Mouse (Mus musculus) hindbrain, embryonic 16.5 days (tissue): ENCODE results near the gene Gm5788. TPM values are rescaled to one million over a fixed set of nuclear protein-coding genes. Genes with fewer than 3 reads are reported as not detected.
"Not testable (repeated sequence)": the region's sequence is repeated elsewhere in the genome, so short reads cannot be mapped to it uniquely, and the experiment has no call there.

Source experiments
- ATAC-seq: fragments of 200-750 bp; cut with Nextera tagmentation; 2 replicates; pipeline ENCODE4 v1.8.0; 2017; ENCODE audit warnings: moderate TSS enrichment, moderate library complexity
- H3K27ac ChIP-seq: fragments of 300-500 bp; sonication (generic); 2 replicates; pipeline ENCODE4 v1.5.1; 2014; ENCODE audit warnings: low read depth, mild to moderate bottlenecking, control low read depth, low read length, moderate library complexity
- H3K27me3 ChIP-seq: fragments of 300-500 bp; sonication (generic); replicated peaks from 2 replicates; pipeline ENCODE4 v1.6.1; 2014; ENCODE audit warnings: low read length; ENCODE audit not compliant: control insufficient read depth, insufficient read depth
- H3K36me3 ChIP-seq: fragments of 300-500 bp; sonication (generic); 2 replicates; pipeline ENCODE4 v1.6.1; 2014; ENCODE audit warnings: mild to moderate bottlenecking, low read length, moderate library complexity, mixed read lengths; ENCODE audit not compliant: control insufficient read depth, insufficient read depth
- H3K4me1 ChIP-seq: fragments of 300-500 bp; sonication (generic); 2 replicates; pipeline ENCODE4 v1.6.1; 2014; ENCODE audit warnings: low read depth, low read length; ENCODE audit not compliant: control insufficient read depth, insufficient read depth
- H3K4me2 ChIP-seq: fragments of 300-500 bp; sonication (generic); 2 replicates; pipeline ENCODE4 v1.6.1; 2014; ENCODE audit warnings: mild to moderate bottlenecking, low read length, control low read depth, moderate library complexity
- H3K4me3 ChIP-seq: fragments of 300-500 bp; sonication (generic); 2 replicates; pipeline ENCODE4 v1.5.1; 2014; ENCODE audit warnings: mild to moderate bottlenecking, low read length, control low read depth, moderate library complexity
- H3K9ac ChIP-seq: fragments of 300-500 bp; sonication (generic); 2 replicates; pipeline ENCODE4 v1.6.1; 2014; ENCODE audit warnings: low read depth, mild to moderate bottlenecking, control low read depth, low read length, moderate library complexity
- H3K9me3 ChIP-seq: fragments of 300-500 bp; sonication (generic); 2 replicates; pipeline ENCODE4 v1.6.1; 2014; ENCODE audit warnings: mild to moderate bottlenecking, low read length, moderate library complexity; ENCODE audit not compliant: control insufficient read depth
- WGBS: fragments of 180-500 bp; shearing (Covaris S2); extraction: QIAGEN DNeasy Blood & Tissue Kit; methylation state at CpG from one replicate; pipeline ENCODE4 v1.1.7; 2014; 5-methylcytosine and 5-hydroxymethylcytosine counted together
- polyA plus RNA-seq: library from polyadenylated mRNA; unstranded; fragments of >200 nt; fragmentation: Nextera tagmentation; extraction: Ambion mirVana; gene quantifications from 2 replicates; pipeline ENCODE4 v1.2.1, GENCODE M21; 2015

Gm5788 gene
- polyA plus RNA-seq: not detected in 2 replicates

DNA sequence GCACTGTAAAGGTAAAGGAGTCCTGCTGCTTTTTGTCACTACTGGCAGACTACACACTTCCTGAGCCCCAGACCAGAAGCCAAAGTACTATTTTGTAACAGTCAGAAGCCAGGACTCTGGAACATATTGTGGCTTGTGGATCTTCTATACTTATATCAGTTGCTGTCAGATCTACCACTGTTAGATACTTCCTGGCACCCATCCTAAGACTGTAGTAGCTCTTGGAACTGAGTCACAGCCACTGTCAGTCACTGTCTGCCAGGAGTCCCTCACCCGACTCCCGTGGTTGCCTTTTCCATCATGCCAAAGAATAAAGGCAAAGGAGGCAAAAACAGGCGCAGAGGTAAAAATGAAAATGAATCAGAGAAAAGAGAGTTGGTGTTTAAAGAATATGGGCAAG, at the start of gene Gm5788:
TSS of gene Gm5788 (plus strand) at position 301 of the 400 bp plus-strand sequence.
- H3K9ac ChIP-seq, H3K9me3 ChIP-seq, H3K4me3 ChIP-seq, ATAC-seq, H3K27me3 ChIP-seq, H3K4me2 ChIP-seq, H3K4me1 ChIP-seq, H3K36me3 ChIP-seq, H3K27ac ChIP-seq: not testable (repeated sequence)
- WGBS: 74% methylated on average over 3 of the region's 3 CpGs

GRCm38 (mm10) chr12:87449456-87449855, 45.1 kb upstream of the Gm5788 start:
- peaks cover 46% of the 10 kb centered on the region for H3K36me3 ChIP-seq
- no peaks in the 10 kb centered on the region for H3K27me3 ChIP-seq
- H3K9ac ChIP-seq: no peak overlapping the region
- H3K9me3 ChIP-seq: no peaks in the 10 kb centered on the region
- peaks cover 8% of the 10 kb centered on the region for H3K4me1 ChIP-seq
- no peak for ATAC-seq
- no peak overlapping the region for H3K27ac ChIP-seq
- H3K4me2 ChIP-seq: no peak overlapping the region
- 91% methylated on average over 9 of the region's 9 CpGs for WGBS
- H3K4me3 ChIP-seq: no peak overlapping the region

DNA sequence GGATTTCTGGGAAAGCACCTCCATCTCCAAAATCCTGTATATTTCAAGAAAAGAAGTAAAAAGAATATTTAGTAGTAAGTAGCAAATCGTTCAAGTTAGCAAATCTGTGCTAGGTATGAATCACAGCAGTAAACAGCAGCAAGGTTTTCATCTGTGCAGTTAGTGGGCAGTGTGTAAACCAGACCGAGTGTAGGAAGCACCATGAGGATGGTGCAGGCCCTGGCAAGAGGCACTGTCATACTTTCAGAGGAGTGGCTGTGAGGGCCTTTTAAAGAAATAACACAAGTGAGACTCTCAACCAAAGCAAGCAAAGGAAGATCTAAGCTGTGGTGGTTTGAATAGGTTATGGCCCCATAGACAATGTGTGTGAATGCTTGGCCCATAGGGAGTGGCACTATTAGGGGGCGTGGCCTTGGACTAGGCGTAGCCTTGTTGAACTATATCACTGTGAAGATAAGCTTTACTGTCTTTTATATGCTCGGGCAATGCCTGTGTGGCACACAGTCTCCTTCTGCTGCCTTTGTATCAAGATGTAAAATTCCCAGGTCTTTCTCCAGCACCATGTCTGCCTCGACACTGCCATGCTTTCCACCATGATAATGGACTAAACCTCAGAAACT, 29.7 kb upstream of the Gm5788 start:
- 95% methylated on average over 6 of the region's 6 CpGs for WGBS
- H3K36me3 ChIP-seq: peaks cover 21% of the 10 kb centered on the region
- H3K9ac ChIP-seq: no peak overlapping the region
- H3K4me1 ChIP-seq: no peaks in the 10 kb centered on the region
- H3K4me3 ChIP-seq: no peak overlapping the region
- H3K27ac ChIP-seq: no peak overlapping the region
- H3K27me3 ChIP-seq: no peaks in the 10 kb centered on the region
- H3K4me2 ChIP-seq: no peak overlapping the region
- no peak for ATAC-seq
- no peaks in the 10 kb centered on the region for H3K9me3 ChIP-seq

- peak overlapping the region; percentile 52 for H3K4me2 ChIP-seq
- no peaks in the 10 kb centered on the region for H3K27me3 ChIP-seq
- peak overlapping the region; percentile 71; the same call in 1 of the 2 replicates for H3K4me3 ChIP-seq
- H3K9me3 ChIP-seq: no peaks in the 10 kb centered on the region
- no peak for ATAC-seq
- no peak overlapping the region for H3K27ac ChIP-seq
- H3K9ac ChIP-seq: peak overlapping the region; percentile 27; the same call in 1 of the 2 replicates
- peaks cover 9% of the 10 kb centered on the region for H3K4me1 ChIP-seq
- WGBS: 74% methylated on average over 7 of the region's 7 CpGs
- H3K36me3 ChIP-seq: no peaks in the 10 kb centered on the region
Measured at GRCm38 (mm10) chr12:87470263-87471136, 24.0 kb upstream of the Gm5788 start.

- Histone ChIP-seq H3K9me3 (no peaks in the 10 kb centered on the region), H3K27ac (peak overlapping the region; percentile 93), H3K4me2 (peak overlapping the region; percentile 52), H3K9ac (peak overlapping the region; percentile 86), H3K4me3 (peak overlapping the region; percentile 71), H3K27me3 (no peaks in the 10 kb centered on the region), H3K4me1 (peaks cover 9% of the 10 kb centered on the region), H3K36me3 (no peaks in the 10 kb centered on the region)
- under 1% methylated on average over 19 of the region's 19 CpGs for WGBS
- ATAC-seq: no peak
Measured at GRCm38 (mm10) chr12:87471421-87471963, 23.0 kb upstream of the Gm5788 start.

- Histone ChIP-seq H3K27me3 (no peaks in the 10 kb centered on the region), H3K27ac (peak within 1 kb of the TSS; percentile 93), H3K4me3 (peak within 1 kb of the TSS; percentile 71), H3K4me1 (peaks cover 9% of the 10 kb centered on the region), H3K9ac (peak within 1 kb of the TSS; percentile 86), H3K4me2 (peak within 1 kb of the TSS; percentile 52), H3K36me3 (no peaks in the 10 kb centered on the region), H3K9me3 (no peaks in the 10 kb centered on the region)
- WGBS: 3% methylated on average over 45 of the region's 45 CpGs
- ATAC-seq: peak; percentile 98
Measured at GRCm38 (mm10) chr12:87471964-87472786, 22.3 kb upstream of the Gm5788 start, which contains the start of gene Snw1. Gene Snw1, minus strand, starts transcription at chr12:87472274.

GRCm38 (mm10) chr12:87474756-87475155, 19.8 kb upstream of the Gm5788 start:
- no peaks in the 10 kb centered on the region for H3K9me3 ChIP-seq
- H3K27me3 ChIP-seq: no peaks in the 10 kb centered on the region
- no peaks in the 10 kb centered on the region for H3K36me3 ChIP-seq
- no peak overlapping the region for H3K27ac ChIP-seq
- whole genome bisulfite sequencing: 84% methylated on average over 3 of the region's 3 CpGs
- no peak for ATAC-seq
- H3K9ac ChIP-seq: no peak overlapping the region
- no peak overlapping the region for H3K4me3 ChIP-seq
- H3K4me1 ChIP-seq: peaks cover 9% of the 10 kb centered on the region
- H3K4me2 ChIP-seq: no peak overlapping the region

DNA sequence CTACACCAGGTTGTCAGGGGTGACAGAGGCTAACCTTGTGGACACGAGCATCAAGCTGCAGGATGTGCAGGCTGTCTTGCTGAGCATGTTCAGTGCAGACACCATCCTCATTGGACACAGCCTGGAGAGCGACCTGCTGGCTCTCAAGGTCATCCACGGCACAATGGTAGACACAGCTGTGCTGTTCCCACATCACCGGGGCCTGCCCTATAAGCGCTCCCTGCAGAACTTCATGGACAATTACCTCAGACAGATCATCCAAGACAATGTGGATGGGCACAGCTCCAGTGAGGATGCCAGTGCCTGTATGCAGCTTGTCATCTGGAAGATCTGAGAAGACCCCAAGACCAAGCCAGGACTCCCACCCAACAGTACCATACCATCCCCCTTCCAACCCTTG, 12.0 kb upstream of the Gm5788 start:
- not testable (repeated sequence) for H3K9me3 ChIP-seq, ATAC-seq, H3K27me3 ChIP-seq, H3K9ac ChIP-seq, H3K27ac ChIP-seq, H3K4me3 ChIP-seq, H3K4me1 ChIP-seq, H3K4me2 ChIP-seq, H3K36me3 ChIP-seq
- 86% methylated on average over 5 of the region's 5 CpGs for WGBS
